21 mouse cellular contexts compared by ENCODE assay signal in genomic region chr13:114406424-114406823, GRCm38 (mm10). TPM values are rescaled to one million over a fixed set of nuclear protein-coding genes. Genes with fewer than 3 reads are reported as not detected.
DNase-seq lines count a peak whose midpoint lies in the region; ATAC-seq lines count a peak whose summit lies in the region.
"Had no signal": no experiment of that assay in that cellular context is flagged by ENCODE, and none has a peak within 500 bp of the region (broad histone marks: within the 10 kb centered on the region; RNA-seq: fewer than 3 reads in every experiment).

No protein-coding gene starts in this region.

- no peak for ATAC-seq in megakaryocyte, adult 5-6 weeks (ENCODE audit: poor library complexity, severe bottlenecking)
- no peak for ATAC-seq in neural tube, embryonic 12.5 days (ENCODE audit: low FRiP score, low read depth)
- ATAC-seq in erythroblast, adult 5-6 weeks (replicated peaks; ENCODE audit: low FRiP score, poor library complexity, severe bottlenecking) = no peak
- ATAC-seq: CD4-positive, CD25-positive, alpha-beta regulatory T cell, adult 4 months; intestine, embryonic 16.5 days; liver, embryonic 12.5 days had no signal

- WGBS in neural tube, embryonic 12.5 days = 6% methylated on average over 5 of the region's 5 CpGs

- peaks cover 10% of the 10 kb centered on the region for H3K9me3 ChIP-seq in megakaryocyte, embryonic 14.5 days
- H3K9me3 ChIP-seq in neural tube, embryonic 12.5 days = no peaks in the 10 kb centered on the region
- H3K9me3 ChIP-seq: heart, embryonic 15.5 days; liver, embryonic 12.5 days had no signal

- H3K4me3 ChIP-seq in megakaryocyte, embryonic 14.5 days (replicated peaks) = peak overlapping the region; percentile 50
- no peak overlapping the region for H3K4me3 ChIP-seq in neural tube, embryonic 12.5 days
- H3K4me3 ChIP-seq: heart, adult 2 months; heart, embryonic 15.5 days; liver, embryonic 12.5 days had no signal

- no peak overlapping the region for H3K9ac ChIP-seq in neural tube, embryonic 12.5 days
- H3K9ac ChIP-seq: heart, embryonic 15.5 days; liver, embryonic 12.5 days; lung, embryonic 14.5 days had no signal

- peak; percentile 58 for DNase-seq in R1 (ENCODE audit: low read depth, low spot score)
- DNase-seq in embryo, embryonic 10.5 days (ENCODE audit: low spot score) = peak; percentile 68
- no peak for DNase-seq in spleen, postnatal 4 days (ENCODE audit: low spot score in 2 of 2)
- DNase-seq: adrenal gland, postnatal 10 days; cerebellum, adult 8-10 months; gastrocnemius, postnatal 10 days; heart, adult 2 months; lung, embryonic 14.5 days; right cerebral cortex, postnatal 25 days had no signal

- H3K27ac ChIP-seq in neural tube, embryonic 12.5 days = no peak overlapping the region
- H3K27ac ChIP-seq: heart, adult 2 months; heart, embryonic 15.5 days; liver, embryonic 12.5 days; macrophage; stomach, postnatal 0 days had no signal

- H3K36me3 ChIP-seq in megakaryocyte, embryonic 14.5 days (replicated peaks; ENCODE audit: low read length) = no peaks in the 10 kb centered on the region
- no peaks in the 10 kb centered on the region for H3K36me3 ChIP-seq in neural tube, embryonic 12.5 days
- H3K36me3 ChIP-seq: heart, embryonic 15.5 days; liver, embryonic 12.5 days had no signal

- no peaks in the 10 kb centered on the region for H3K27me3 ChIP-seq in megakaryocyte, embryonic 14.5 days (replicated peaks)
- no peaks in the 10 kb centered on the region for H3K27me3 ChIP-seq in neural tube, embryonic 12.5 days (replicated peaks)
- H3K27me3 ChIP-seq: heart, embryonic 15.5 days; liver, embryonic 12.5 days had no signal

- peaks cover 18% of the 10 kb centered on the region for H3K4me1 ChIP-seq in megakaryocyte, embryonic 14.5 days
- no peaks in the 10 kb centered on the region for H3K4me1 ChIP-seq in neural tube, embryonic 12.5 days
- H3K4me1 ChIP-seq: heart, embryonic 15.5 days; liver, embryonic 12.5 days had no signal

- H3K4me2 ChIP-seq in neural tube, embryonic 12.5 days (replicated peaks) = 0 out of 2 replicates have a peak overlapping the region, but pooled peaks have one; percentile 1
- H3K4me2 ChIP-seq: heart, embryonic 15.5 days; liver, embryonic 12.5 days; lung, embryonic 14.5 days had no signal

RNA-seq across cellular contexts. Expression of gene Ndufs4, which starts 18.4 kb away (rescaled TPM):
- 11.4 TPM in 1 of 2 replicates, not detected in the other for polyA plus RNA-seq in megakaryocyte, embryonic 14.5 days (2012; ENCODE audit: insufficient read depth, low replicate concordance)
- total RNA-seq in megakaryocyte, adult 5-6 weeks (2015) = 189 and 197 TPM in 2 replicates
- 139 and 187 TPM in 2 replicates for total RNA-seq in megakaryocyte, adult 5-6 weeks (2017)
- polyA plus RNA-seq in neural tube, embryonic 12.5 days (2016; fragmentation: Nextera tagmentation; extraction: Ambion mirVana) = 308 and 323 TPM in 2 replicates
- 37.8 and 90.5 TPM in 2 replicates for total RNA-seq in erythroblast, adult 5-6 weeks (2015; ENCODE audit: low replicate concordance)
- 16.4 and 51.0 TPM in 2 replicates for total RNA-seq in erythroblast, adult 5-6 weeks (2017; ENCODE audit: low replicate concordance)

RNA-seq across cellular contexts. Expression of gene Fst, which starts 52.3 kb away (rescaled TPM):
- polyA plus RNA-seq in megakaryocyte, embryonic 14.5 days (2012; ENCODE audit: insufficient read depth, low replicate concordance) = 0.04 TPM in 1 of 2 replicates, not detected in the other
- 0.91 and 1.5 TPM in 2 replicates for total RNA-seq in megakaryocyte, adult 5-6 weeks (2015)
- total RNA-seq in megakaryocyte, adult 5-6 weeks (2017) = 0.18 and 0.89 TPM in 2 replicates
- 15.5 and 21.9 TPM in 2 replicates for polyA plus RNA-seq in neural tube, embryonic 12.5 days (2016; fragmentation: Nextera tagmentation; extraction: Ambion mirVana)
- not detected in 2 replicates for total RNA-seq in erythroblast, adult 5-6 weeks (2015; ENCODE audit: low replicate concordance)
- total RNA-seq in erythroblast, adult 5-6 weeks (2017; ENCODE audit: low replicate concordance) = not detected in 2 replicates
- total RNA-seq: common myeloid progenitor, adult 5-6 weeks; hematopoietic stem cell, adult 5-6 weeks had no signal
- polyA plus RNA-seq: macrophage had no signal

Comparison
In these comparisons a context has a peak if more than half of its experiments do, and no peak if none do; other contexts are left out.
1. DNase-seq: peak in R1 (single experiment) and embryo, embryonic 10.5 days (single experiment); none in spleen, postnatal 4 days (0 of 2).